Mouse (Mus musculus) embryonic fibroblast, embryonic 13.5 days (primary cell): ENCODE measurements around the gene Phospho1.

Experiments used
- CTCF ChIP-seq: IDR thresholded peaks from 2 replicates; pipeline ENCODE4 v1.5.1; 2011; ENCODE audit warnings: mild to moderate bottlenecking, control low read depth, low read length, moderate library complexity, borderline replicate concordance; ENCODE audit not compliant: insufficient read depth
- POLR2A ChIP-seq: IDR thresholded peaks from 2 replicates; pipeline ENCODE4 v1.6.1; 2011; ENCODE audit warnings: low read depth, mild to moderate bottlenecking, control low read depth, low read length, moderate library complexity

DNA sequence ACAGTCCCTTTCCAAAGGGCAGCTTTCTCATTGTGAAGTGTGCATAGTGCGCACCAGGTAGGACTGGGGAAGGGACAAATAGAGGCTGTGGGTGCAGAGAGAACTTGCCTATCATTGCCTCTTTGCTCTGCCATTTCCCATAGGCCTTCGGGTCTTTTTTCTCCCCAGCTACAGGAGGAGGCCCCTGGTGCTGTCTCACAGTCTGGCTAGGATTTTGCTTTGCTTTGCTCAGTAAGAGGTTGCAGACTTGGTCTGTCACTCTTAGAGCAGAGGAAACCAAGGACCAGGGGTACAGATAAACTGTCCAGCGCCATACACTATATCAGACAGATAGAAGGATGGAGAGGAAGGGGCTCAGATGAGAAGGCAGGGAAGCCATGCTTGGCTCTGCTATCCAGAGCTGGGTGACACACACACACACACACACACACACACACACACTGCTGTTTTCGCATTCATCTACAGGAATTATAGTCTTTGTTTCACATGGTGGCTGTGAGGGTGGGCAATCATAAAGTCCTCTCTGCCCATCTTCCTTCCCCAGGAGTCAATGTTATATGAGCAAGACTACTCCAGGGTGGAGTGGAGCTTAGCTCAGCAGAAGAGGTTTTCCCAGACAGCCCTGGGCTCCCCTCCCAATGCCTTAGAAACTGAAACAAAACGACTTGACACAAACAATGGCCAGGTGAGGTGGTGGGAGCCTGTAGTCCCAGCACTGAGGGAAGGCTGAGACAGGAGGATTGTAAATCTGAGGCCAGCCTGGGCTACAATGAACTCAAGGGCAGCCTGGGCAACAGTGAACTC, 16.6 kb downstream of the Phospho1 start:
- TF ChIP-seq CTCF = no peak
- no peak for TF ChIP-seq POLR2A
